Mouse (Mus musculus) 3134 (cell line): ENCODE measurements around the gene Chn2.

Experiments
- DNase-seq: peaks from one replicate; pipeline ENCODE4 v3.0.0-alpha.2; 2011; ENCODE audit warnings: low spot score; ENCODE audit not compliant: insufficient read length; ENCODE audit errors: extremely low read depth

Chn2 gene

GRCm38 (mm10) chr6:54327626-54328003 lies 288.3 kb downstream of the Chn2 start:
- no peak for DNase-seq

- DNase-seq: no peak
Measured at GRCm38 (mm10) chr6:54328783-54329182, 289.4 kb downstream of the Chn2 start.

DNA sequence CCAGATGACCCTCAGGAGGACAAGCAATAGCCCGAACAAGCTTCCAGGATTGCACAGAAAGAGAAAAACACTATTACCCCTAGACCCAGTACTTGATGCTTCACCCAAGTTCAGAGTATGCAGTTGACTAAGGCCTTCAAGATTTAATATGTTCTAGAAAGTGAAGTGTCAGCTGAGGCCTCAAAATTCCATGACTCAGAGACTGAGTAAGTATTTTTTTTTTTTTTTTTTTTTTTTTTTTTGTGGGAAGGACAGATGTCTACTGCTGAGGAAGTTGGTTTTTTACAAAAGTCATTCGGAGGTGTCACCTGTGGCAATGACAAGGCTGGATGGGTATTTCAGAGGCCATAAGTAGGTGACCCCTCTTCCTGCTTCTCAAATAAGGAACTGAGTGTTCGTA lies 290.2 kb downstream of the Chn2 start:
- DNase-seq: no peak

DNA sequence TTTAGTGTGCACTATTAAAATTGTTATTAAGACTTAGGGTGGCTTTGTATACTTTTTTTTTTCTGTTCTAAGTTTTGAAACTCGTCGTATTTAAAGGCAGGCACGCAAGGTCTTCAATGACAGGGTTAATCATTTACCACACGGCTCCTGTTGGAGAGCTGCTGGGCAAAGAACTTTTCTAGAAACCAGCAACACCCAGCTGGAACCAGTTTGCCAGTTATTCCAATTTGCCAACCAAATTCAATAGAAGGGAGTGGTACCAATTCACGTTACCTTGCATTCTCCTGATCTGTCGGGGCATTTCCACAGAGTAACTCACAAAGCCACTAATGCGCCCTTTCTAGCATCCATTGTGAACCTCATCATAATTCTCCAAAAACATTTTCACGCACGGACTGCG lies 290.8 kb downstream of the Chn2 start:
- no peak for DNase-seq

DNA sequence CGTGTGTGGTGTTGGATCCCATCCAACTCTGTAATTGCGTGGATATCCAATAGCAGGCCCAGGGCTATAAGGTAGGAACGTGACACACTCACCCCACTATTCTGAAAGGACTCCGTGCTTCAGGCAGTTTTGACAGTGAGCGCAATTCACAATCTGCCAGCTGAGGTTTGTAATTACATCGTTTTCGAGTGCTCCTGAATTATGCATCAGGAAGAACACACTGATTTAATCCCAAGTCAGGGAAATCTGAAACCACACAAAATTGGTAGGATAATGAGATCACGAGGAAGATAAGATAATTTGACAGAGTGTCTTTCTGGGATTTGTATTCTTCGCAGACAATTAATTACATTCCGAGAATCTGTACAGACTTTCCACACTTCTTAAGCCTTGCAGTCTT lies 292.4 kb downstream of the Chn2 start:
- DNase-seq: no peak

DNA sequence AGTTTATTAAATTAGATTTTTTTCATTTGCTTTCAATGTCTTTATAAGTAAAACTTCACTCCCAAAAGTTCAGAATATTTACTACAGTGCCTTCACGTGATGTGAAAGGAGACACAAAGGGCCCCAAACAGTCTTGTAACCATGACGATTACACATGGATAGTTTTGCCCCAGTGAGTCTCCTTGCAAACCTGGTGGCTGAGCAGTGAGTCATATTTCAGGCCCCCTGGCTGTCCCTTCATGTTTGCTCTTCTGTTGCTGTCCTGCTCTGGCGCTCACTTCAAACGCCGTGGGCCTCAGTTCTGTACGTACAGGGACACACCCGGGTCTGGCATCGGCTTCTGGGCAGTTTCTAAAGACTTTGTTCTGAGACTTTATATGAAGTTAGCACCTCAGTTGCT lies 292.8 kb downstream of the Chn2 start:
- DNase-seq: no peak

DNA sequence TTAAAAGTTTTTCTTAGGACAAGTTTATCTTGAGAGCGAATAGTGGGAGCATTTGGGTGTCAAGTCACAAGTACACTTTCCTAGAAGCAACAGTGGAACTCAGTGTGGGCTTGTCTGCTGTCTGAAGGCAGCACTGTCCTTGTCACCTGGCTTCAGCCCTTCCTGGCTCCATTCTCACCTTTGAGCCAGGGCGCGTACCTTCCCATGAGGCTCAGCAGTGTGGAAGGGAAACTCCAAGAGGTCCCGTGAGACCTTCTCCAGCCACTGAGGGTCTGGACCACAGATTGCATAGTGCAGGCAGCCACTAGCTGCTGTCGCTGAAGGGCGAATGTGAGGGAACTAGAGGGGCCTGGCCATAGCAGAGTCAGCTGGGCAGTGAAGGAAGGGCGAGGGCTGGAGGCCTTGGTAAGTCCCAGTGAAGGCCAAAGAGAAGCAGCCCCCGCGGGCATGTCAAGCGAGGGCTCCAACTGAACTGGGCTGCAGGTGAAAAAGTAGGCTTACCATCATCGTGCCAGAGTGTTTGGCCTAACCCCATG lies 293.8 kb downstream of the Chn2 start:
- no peak for DNase-seq

GRCm38 (mm10) chr6:54333652-54334396 lies 294.5 kb downstream of the Chn2 start:
- DNase-seq: no peak

DNA sequence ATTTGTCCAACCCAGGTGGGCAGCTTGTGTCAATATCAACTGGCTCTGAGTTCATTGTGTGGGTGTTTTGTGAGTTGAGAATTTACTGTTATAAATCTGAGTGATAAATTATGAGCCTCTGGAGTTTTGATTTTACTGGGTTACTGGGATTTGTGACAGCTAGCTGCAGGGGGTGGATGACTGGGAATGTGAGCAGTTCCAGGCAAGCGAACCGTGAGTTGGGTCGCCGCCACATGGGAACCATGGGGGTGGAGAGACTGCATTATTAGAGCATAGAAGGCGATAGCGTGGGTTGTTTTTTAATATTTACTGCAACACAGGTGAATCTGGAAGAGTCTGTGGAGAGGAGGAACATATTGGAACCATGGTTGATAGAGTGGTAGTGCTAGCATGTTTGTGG lies 298.0 kb downstream of the Chn2 start:
- DNase-seq: no peak

DNA sequence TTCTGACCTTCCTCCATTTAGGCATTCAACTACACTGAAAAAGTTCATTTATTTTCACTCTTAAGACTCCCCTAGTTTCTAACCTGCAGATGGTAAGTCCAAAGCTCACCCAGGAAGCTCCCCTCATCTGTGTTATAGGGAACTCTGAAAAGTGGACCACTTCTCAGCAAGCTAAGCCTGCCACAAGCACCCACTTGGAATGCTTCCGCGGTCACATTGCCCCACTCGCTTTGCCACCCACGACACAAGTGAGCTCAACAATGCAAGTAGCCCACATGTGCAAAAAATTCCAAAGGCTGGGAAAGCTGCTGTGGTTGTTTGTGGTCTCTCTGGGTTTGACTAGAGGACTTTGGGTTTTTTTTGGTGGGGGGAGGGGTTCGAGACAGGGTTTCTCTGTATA lies 301.8 kb downstream of the Chn2 start:
- no peak for DNase-seq

DNA sequence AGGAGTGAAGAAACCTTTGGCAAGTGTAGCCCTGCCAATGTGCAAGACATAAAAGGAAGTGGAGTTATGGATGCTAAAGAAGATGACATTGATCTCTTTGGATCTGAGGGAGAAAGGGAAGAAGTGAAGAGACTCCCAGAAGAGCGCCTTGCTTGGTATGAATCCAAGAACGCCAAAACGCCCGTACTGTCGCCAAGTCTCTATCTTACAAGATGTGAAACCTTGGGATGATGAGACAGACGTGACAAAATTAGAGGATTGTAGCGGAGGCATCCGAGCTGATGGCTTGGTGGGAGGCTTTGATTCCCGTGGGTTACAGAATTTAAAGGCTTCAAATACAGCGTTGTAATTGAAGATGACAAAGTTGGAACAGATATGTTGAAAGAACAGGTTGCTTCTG lies 302.9 kb downstream of the Chn2 start:
- no peak for DNase-seq
